Mouse (Mus musculus) MEL (cell line): ENCODE results near the gene Slc16a10. TPM values are rescaled to one million over a fixed set of nuclear protein-coding genes. Genes with fewer than 3 reads are reported as not detected.
A peak's percentile ranks its signal among the peaks of the same experiment; 100 is the strongest.

Source experiments
- DNase-seq: peaks from one replicate; pipeline ENCODE4 v3.0.0; 2011; ENCODE audit warnings: low read depth, low spot score
- H3K27ac ChIP-seq: 2 replicates; pipeline ENCODE4 v1.5.1; 2012; ENCODE audit warnings: low read depth, mild to moderate bottlenecking, control low read depth, low read length, moderate library complexity; ENCODE audit not compliant: control insufficient read depth
- H3K27me3 ChIP-seq, 2 experiments: fragments of 150-350 bp in 1 of 2; sonication (generic) in 1 of 2; 2 replicates each; pipeline ENCODE4 v1.6.1; 2012; ENCODE audit warnings: low read length in 2 of 2, mild to moderate bottlenecking in 2 of 2, improper control_type of control experiment in 1 of 2, moderate library complexity in 1 of 2; ENCODE audit not compliant: insufficient read depth in 2 of 2, control insufficient read depth in 1 of 2
- H3K36me3 ChIP-seq, 2 experiments: 2 replicates each; pipeline ENCODE4 v1.6.1; 2012 to 2014; ENCODE audit warnings: low read length in 2 of 2, improper control_type of control experiment in 1 of 2, inconsistent platforms in 1 of 2, mild to moderate bottlenecking in 1 of 2; ENCODE audit not compliant: insufficient read depth in 2 of 2, control insufficient read depth in 1 of 2
- H3K4me1 ChIP-seq, 2 experiments: fragments of 150-350 bp in 1 of 2; sonication (generic) in 1 of 2; 2 replicates each; pipeline ENCODE4 v1.6.1; 2012; ENCODE audit warnings: low read length in 2 of 2, improper control_type of control experiment in 1 of 2, mild to moderate bottlenecking in 1 of 2; ENCODE audit not compliant: insufficient read depth in 2 of 2, control insufficient read depth in 1 of 2
- H3K4me3 ChIP-seq, 2 experiments: fragments of 150-350 bp in 1 of 2; sonication (generic) in 1 of 2; 2 replicates each; pipeline ENCODE4 v1.5.1; 2012; ENCODE audit warnings: low read depth in 2 of 2, low read length in 2 of 2, mild to moderate bottlenecking in 2 of 2, moderate library complexity in 2 of 2, control low read depth in 1 of 2, improper control_type of control experiment in 1 of 2; ENCODE audit not compliant: control insufficient read depth in 1 of 2, insufficient read depth in 1 of 2
- H3K79me2 ChIP-seq: 2 replicates; pipeline ENCODE4 v1.6.1; 2012; ENCODE audit warnings: mild to moderate bottlenecking, low read length, moderate library complexity; ENCODE audit not compliant: control insufficient read depth, poor library complexity, insufficient read depth
- H3K9ac ChIP-seq: 2 replicates; pipeline ENCODE4 v1.6.1; 2012; ENCODE audit warnings: low read depth, mild to moderate bottlenecking, control low read depth, low read length, moderate library complexity; ENCODE audit not compliant: control insufficient read depth, poor library complexity, severe bottlenecking
- H3K9me3 ChIP-seq: fragments of 150-350 bp; sonication (generic); replicated peaks from 2 replicates; pipeline ENCODE4 v1.6.1; 2012; ENCODE audit warnings: mild to moderate bottlenecking, low read length, improper control_type of control experiment, moderate library complexity; ENCODE audit not compliant: insufficient read depth
- CHD1 ChIP-seq: IDR thresholded peaks from 2 replicates; pipeline ENCODE4 v1.6.1; 2012; ENCODE audit warnings: low read depth, mild to moderate bottlenecking, inconsistent platforms, low read length, improper control_type of control experiment
- CHD2 ChIP-seq: IDR thresholded peaks from 2 replicates; pipeline ENCODE4 v1.6.1; 2011; ENCODE audit warnings: low read length, improper control_type of control experiment
- E2F4 ChIP-seq: IDR thresholded peaks from 2 replicates; pipeline ENCODE4 v1.6.1; 2011; ENCODE audit warnings: low read depth, low read length, improper control_type of control experiment, borderline replicate concordance
- EP300 ChIP-seq, 2 experiments: IDR thresholded peaks; 2 replicates each; pipeline ENCODE4 v1.6.1; 2011; ENCODE audit warnings: improper control_type of control experiment in 2 of 2, low read length in 2 of 2, low read depth in 1 of 2, mild to moderate bottlenecking in 1 of 2
- ETS1 ChIP-seq: IDR thresholded peaks from 2 replicates; pipeline ENCODE4 v1.6.1; 2012; ENCODE audit warnings: low read depth, mild to moderate bottlenecking, inconsistent platforms, low read length, improper control_type of control experiment, moderate library complexity
- GATA1 ChIP-seq: IDR thresholded peaks from 2 replicates; pipeline ENCODE4 v1.6.1; 2011; ENCODE audit warnings: low read depth, low read length, improper control_type of control experiment
- MAFK ChIP-seq: IDR thresholded peaks from 2 replicates; pipeline ENCODE4 v1.6.1; 2011; ENCODE audit warnings: low read depth, mild to moderate bottlenecking, low read length, improper control_type of control experiment, borderline replicate concordance
- MAZ ChIP-seq: IDR thresholded peaks from 2 replicates; pipeline ENCODE4 v1.6.1; 2012; ENCODE audit warnings: low read depth, mild to moderate bottlenecking, inconsistent platforms, low read length, improper control_type of control experiment
- MEF2A ChIP-seq: IDR thresholded peaks from 2 replicates; pipeline ENCODE4 v1.6.1; 2014; ENCODE audit warnings: low read depth, mild to moderate bottlenecking, inconsistent platforms, low read length, improper control_type of control experiment; ENCODE audit not compliant: poor library complexity, insufficient replicate concordance, severe bottlenecking; ENCODE audit errors: extremely low read depth
- MXI1 ChIP-seq: IDR thresholded peaks from 2 replicates; pipeline ENCODE4 v1.6.1; 2011; ENCODE audit warnings: mild to moderate bottlenecking, low read depth, low read length, improper control_type of control experiment
- MYB ChIP-seq: IDR thresholded peaks from 2 replicates; pipeline ENCODE4 v1.6.1; 2011; ENCODE audit warnings: mild to moderate bottlenecking, low read depth, low read length, improper control_type of control experiment
- MYC ChIP-seq: IDR thresholded peaks from 2 replicates; pipeline ENCODE4 v1.6.1; 2011; ENCODE audit warnings: low read depth, mild to moderate bottlenecking, low read length, improper control_type of control experiment, moderate library complexity
- NRF1 ChIP-seq: IDR thresholded peaks from 2 replicates; pipeline ENCODE4 v1.6.1; 2014; ENCODE audit warnings: low read depth, mild to moderate bottlenecking, inconsistent platforms, low read length, improper control_type of control experiment, moderate library complexity; ENCODE audit not compliant: poor library complexity, insufficient read depth, severe bottlenecking
- POLR2AphosphoS2 ChIP-seq: IDR thresholded peaks from 2 replicates; pipeline ENCODE4 v1.6.1; 2011; ENCODE audit warnings: low read length, improper control_type of control experiment
- POLR2AphosphoS5 ChIP-seq: IDR thresholded peaks from 2 replicates; pipeline ENCODE4 v1.6.1; 2012; ENCODE audit warnings: low read depth, borderline replicate concordance, mild to moderate bottlenecking, inconsistent platforms, low read length, moderate library complexity, mixed read lengths
- RCOR1 ChIP-seq: IDR thresholded peaks from 2 replicates; pipeline ENCODE4 v1.6.1; 2012; ENCODE audit warnings: low read depth, mild to moderate bottlenecking, inconsistent platforms, low read length, improper control_type of control experiment
- SMC3 ChIP-seq: IDR thresholded peaks from 2 replicates; pipeline ENCODE4 v1.6.1; 2011; ENCODE audit warnings: low read depth, low read length, improper control_type of control experiment
- TAL1 ChIP-seq: IDR thresholded peaks from 2 replicates; pipeline ENCODE4 v1.6.1; 2012; ENCODE audit warnings: mild to moderate bottlenecking, inconsistent platforms, low read length, moderate library complexity, mixed read lengths
- TBP ChIP-seq: IDR thresholded peaks from 2 replicates; pipeline ENCODE4 v1.8.0; 2011; ENCODE audit warnings: low read depth, low read length, improper control_type of control experiment
- TCF12 ChIP-seq: IDR thresholded peaks from 2 replicates; pipeline ENCODE4 v1.6.1; 2014; ENCODE audit warnings: low read depth, mild to moderate bottlenecking, inconsistent platforms, low read length, improper control_type of control experiment, moderate library complexity
- UBTF ChIP-seq: IDR thresholded peaks from 2 replicates; pipeline ENCODE4 v1.6.1; 2012; ENCODE audit warnings: low read depth, mild to moderate bottlenecking, inconsistent platforms, low read length, improper control_type of control experiment, moderate library complexity, borderline replicate concordance; ENCODE audit not compliant: insufficient read depth
- USF1 ChIP-seq: IDR thresholded peaks from 2 replicates; pipeline ENCODE4 v1.6.1; 2014; ENCODE audit warnings: low read depth, mild to moderate bottlenecking, inconsistent platforms, low read length, improper control_type of control experiment, moderate library complexity
- ZC3H11A ChIP-seq: IDR thresholded peaks from 2 replicates; pipeline ENCODE4 v1.6.1; 2012; ENCODE audit warnings: low read depth, mild to moderate bottlenecking, inconsistent platforms, low read length, improper control_type of control experiment
- ZKSCAN1 ChIP-seq: IDR thresholded peaks from 2 replicates; pipeline ENCODE4 v1.6.1; 2012; ENCODE audit warnings: low read depth, mild to moderate bottlenecking, inconsistent platforms, low read length, improper control_type of control experiment, moderate library complexity
- ZMIZ1 ChIP-seq: IDR thresholded peaks from 2 replicates; pipeline ENCODE4 v1.6.1; 2012; ENCODE audit warnings: low read depth, mild to moderate bottlenecking, inconsistent platforms, low read length, improper control_type of control experiment, moderate library complexity
- polyA plus RNA-seq, 2 experiments: library from polyadenylated mRNA; stranded (reverse) in 1 of 2; unstranded in 1 of 2; fragments of >175 nt in 1 of 2; fragments of >200 nt in 1 of 2; gene quantifications; 2 replicates each; pipeline versions ENCODE4 v1.2.1 to v1.2.4; 2012; ENCODE audit warnings: low replicate concordance in 2 of 2, low read depth in 1 of 2; ENCODE audit not compliant: insufficient read length in 2 of 2, insufficient read depth in 1 of 2, missing spikeins in 1 of 2
- total RNA-seq: library from RNA; depleted of rRNA; stranded (reverse); fragments of 300-350 nt; gene quantifications from 2 replicates; pipeline ENCODE4 v1.2.3, GENCODE M21; 2012

The Slc16a10 gene
- total and polyA plus RNA-seq, 3 experiments = 13.2 to 17.9 TPM; not detected in 1

DNA sequence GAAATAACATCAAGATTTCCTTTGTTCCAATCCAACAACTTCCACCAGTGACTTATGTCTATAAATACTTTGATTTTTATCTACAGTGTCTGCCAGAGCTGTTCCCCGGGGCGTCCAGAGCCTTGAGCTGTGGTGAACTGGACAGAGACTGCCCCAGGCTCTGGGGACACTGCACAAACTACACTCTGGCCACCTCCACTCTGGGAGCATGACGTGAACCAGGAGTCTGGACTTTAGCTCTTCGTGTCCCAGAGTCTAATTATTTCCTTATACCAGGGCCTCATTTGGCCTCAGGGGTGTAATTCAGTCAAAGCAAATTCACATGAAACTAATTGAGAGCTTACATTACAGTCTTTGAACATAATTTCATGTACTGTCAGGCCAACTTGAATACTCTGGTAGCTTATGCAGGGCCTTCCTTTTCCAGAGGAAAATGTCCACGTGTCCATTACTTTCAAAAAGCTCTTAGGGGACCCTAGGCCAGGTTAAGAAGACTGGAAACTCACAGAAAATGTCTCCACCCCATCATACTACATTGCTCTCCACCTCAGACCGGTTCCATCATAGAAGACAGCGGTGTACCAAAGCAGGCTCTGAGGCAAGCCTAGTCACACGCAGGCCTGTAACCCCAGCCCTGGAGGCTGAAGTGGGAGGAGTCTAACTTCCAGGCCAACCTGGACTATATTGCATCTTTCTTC, 9.9 kb upstream of the Slc16a10 start:
- Histone ChIP-seq H3K27me3 (no peaks in the 10 kb centered on the region), H3K4me3 (no peak overlapping the region), H3K36me3 (peaks cover 0 to 41% of the 10 kb centered on the region in 2 experiments; a peak in 2 of 4 replicates), H3K79me2 (no peaks in the 10 kb centered on the region), H3K27ac (peak overlapping the region; percentile 81), H3K9ac (peak overlapping the region; percentile 37), H3K9me3 (no peaks in the 10 kb centered on the region), H3K4me1 (peaks cover 40 to 50% of the 10 kb centered on the region in 2 experiments)
- DNase-seq = peak; percentile 28
- TF ChIP-seq ZKSCAN1 = no peak
- no peak for TF ChIP-seq MYB
- no peak for TF ChIP-seq MAZ
- TF ChIP-seq UBTF = no peak
- TF ChIP-seq MAFK = no peak
- TF ChIP-seq NRF1 = no peak
- no peak for TF ChIP-seq CHD1
- TF ChIP-seq ZMIZ1 = no peak
- no peak for TF ChIP-seq RCOR1
- TF ChIP-seq TBP = no peak
- no peak for TF ChIP-seq EP300 (IDR thresholded peaks at IDR 0.05; ENCODE audit: low read depth in 1 of 2, low read length in 2 of 2)
- no peak for TF ChIP-seq E2F4
- no peak for TF ChIP-seq CHD2
- no peak for TF ChIP-seq POLR2AphosphoS5
- no peak for TF ChIP-seq MXI1
- TF ChIP-seq ETS1 = no peak
- TF ChIP-seq ZC3H11A = no peak

DNA sequence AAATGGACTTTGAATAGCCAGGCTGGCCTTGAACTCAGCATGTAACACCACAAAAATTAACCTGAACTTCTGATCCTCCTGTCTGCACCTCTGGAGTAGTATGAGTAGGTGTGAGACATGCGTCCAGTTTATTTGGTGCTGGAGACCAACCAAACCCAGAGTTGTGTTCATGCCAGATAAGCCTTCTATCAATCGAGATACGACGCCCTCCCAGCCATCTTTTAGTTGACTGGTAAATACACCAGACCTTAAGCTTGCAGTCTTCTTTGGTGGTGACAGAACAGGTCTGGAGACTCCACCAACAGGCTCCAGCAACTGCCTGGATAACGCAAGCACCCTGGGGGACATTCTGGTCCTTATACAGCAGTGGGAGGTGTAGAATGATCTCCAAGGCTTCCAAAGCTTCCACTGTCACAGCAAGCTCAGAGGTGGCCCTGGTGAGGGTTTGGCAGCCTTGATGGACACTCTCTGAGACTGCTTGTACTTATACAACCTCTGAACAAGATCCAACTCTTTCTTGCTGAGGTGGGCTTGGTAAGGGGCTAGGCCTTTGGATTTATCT, 7.6 kb upstream of the Slc16a10 start:
- Histone ChIP-seq H3K4me1 (peaks cover 47 to 60% of the 10 kb centered on the region in 2 experiments), H3K9ac (0 out of 2 replicates have a peak overlapping the region, but pooled peaks have one; percentile 0), H3K9me3 (no peaks in the 10 kb centered on the region), H3K79me2 (no peaks in the 10 kb centered on the region), H3K27ac (peak overlapping the region; percentile 41), H3K36me3 (peaks cover 0 to 53% of the 10 kb centered on the region in 2 experiments; a peak in 2 of 4 replicates), H3K4me3 (no peak overlapping the region), H3K27me3 (no peaks in the 10 kb centered on the region)
- DNase-seq = peak; percentile 74
- peak; percentile 92 for TF ChIP-seq TCF12
- no peak for TF ChIP-seq POLR2AphosphoS2
- no peak for TF ChIP-seq USF1
- TF ChIP-seq EP300 (IDR thresholded peaks at IDR 0.05; ENCODE audit: low read depth in 1 of 2, low read length in 2 of 2) = peak; percentile 85 to 87
- no peak for TF ChIP-seq MYC
- TF ChIP-seq TAL1 = peak; percentile 52
- TF ChIP-seq RCOR1 = no peak
- peak; percentile 89 for TF ChIP-seq GATA1
- no peak for TF ChIP-seq MXI1
- TF ChIP-seq TBP = peak; percentile 30; the same call in 1 of the 2 replicates
- TF ChIP-seq MEF2A = no peak
- TF ChIP-seq ETS1 = peak; percentile 62
- no peak for TF ChIP-seq SMC3
